Mouse (Mus musculus) spleen, adult 2 months (tissue): ENCODE measurements around the gene Ptpn7.

Source experiments
- CTCF ChIP-seq: fragments of 200-500 bp; IDR thresholded peaks from 2 replicates; pipeline ENCODE4 v1.5.1; 2011; ENCODE audit warnings: mild to moderate bottlenecking, inconsistent platforms; ENCODE audit not compliant: insufficient read depth, insufficient read length, insufficient replicate concordance; ENCODE audit errors: extremely low read depth
- POLR2A ChIP-seq: fragments of 200-500 bp; IDR thresholded peaks from 2 replicates; pipeline ENCODE4 v1.6.1; 2011; ENCODE audit warnings: low read depth, low read length, inconsistent platforms

- TF ChIP-seq CTCF: no peak
- no peak for TF ChIP-seq POLR2A
Observed at GRCm38 (mm10) chr1:135143940-135144339, 11.4 kb downstream of the Ptpn7 start.
